Mouse (Mus musculus) liver, postnatal 0 days (tissue): Measurements from ENCODE around the gene Aurkb. TPM values are rescaled to one million over a fixed set of nuclear protein-coding genes. Genes with fewer than 3 reads are reported as not detected.

Experiments used
- ATAC-seq: fragments of 200-750 bp; cut with Nextera tagmentation; 2 replicates; pipeline ENCODE4 v1.8.0; 2017; ENCODE audit warnings: mild to moderate bottlenecking, moderate library complexity
- DNase-seq: peaks from one replicate; pipeline ENCODE4 v3.0.0-alpha.2; 2016
- H3K27ac ChIP-seq: fragments of 300-500 bp; sonication (generic); 2 replicates; pipeline ENCODE4 v1.5.1; 2014; ENCODE audit warnings: antibody characterized with exemption, moderate library complexity, mild to moderate bottlenecking, low read depth
- H3K27me3 ChIP-seq: fragments of 300-500 bp; sonication (generic); 2 replicates; pipeline ENCODE4 v1.6.1; 2014; ENCODE audit warnings: low read length, control low read depth, mixed read lengths; ENCODE audit not compliant: insufficient read depth
- H3K36me3 ChIP-seq: fragments of 300-500 bp; sonication (generic); replicated peaks from 2 replicates; pipeline ENCODE4 v1.6.1; 2014; ENCODE audit warnings: mild to moderate bottlenecking, control low read depth, low read length, moderate library complexity, mixed read lengths; ENCODE audit not compliant: insufficient read depth
- H3K4me1 ChIP-seq: fragments of 300-500 bp; sonication (generic); 2 replicates; pipeline ENCODE4 v1.6.1; 2014; ENCODE audit warnings: antibody characterized with exemption, mild to moderate bottlenecking, control low read depth; ENCODE audit not compliant: insufficient read depth
- H3K4me2 ChIP-seq: fragments of 300-500 bp; sonication (generic); 2 replicates; pipeline ENCODE4 v1.6.1; 2014; ENCODE audit warnings: low read depth, mild to moderate bottlenecking, low read length, moderate library complexity, mixed read lengths
- H3K4me3 ChIP-seq: fragments of 300-500 bp; sonication (generic); 2 replicates; pipeline ENCODE4 v1.5.1; 2014; ENCODE audit warnings: low read depth, low read length
- H3K9ac ChIP-seq: fragments of 300-500 bp; sonication (generic); replicated peaks from 2 replicates; pipeline ENCODE4 v1.6.1; 2014; ENCODE audit warnings: mild to moderate bottlenecking, moderate library complexity
- H3K9me3 ChIP-seq: fragments of 300-500 bp; sonication (generic); 2 replicates; pipeline ENCODE4 v1.6.1; 2016; ENCODE audit warnings: mild to moderate bottlenecking, control low read depth, low read length, mixed read lengths
- CTCF ChIP-seq: sonication (generic); IDR thresholded peaks from 2 replicates; pipeline ENCODE4 v1.5.1; 2016; ENCODE audit warnings: antibody characterized with exemption, low read depth
- EP300 ChIP-seq: IDR thresholded peaks from 2 replicates; pipeline ENCODE4 v1.6.1; 2016; ENCODE audit warnings: antibody characterized with exemption, low read depth, mild to moderate bottlenecking
- WGBS: fragments of 180-500 bp; shearing (Covaris S2); extraction: QIAGEN DNeasy Blood & Tissue Kit; methylation state at CpG from one replicate; pipeline ENCODE4 v1.1.7; 2014; ENCODE audit not compliant: insufficient replicate concordance; 5-methylcytosine and 5-hydroxymethylcytosine counted together
- polyA plus RNA-seq: library from polyadenylated mRNA; unstranded; fragments of >200 nt; fragmentation: Nextera tagmentation; extraction: Ambion mirVana; gene quantifications from 2 replicates; pipeline ENCODE4 v1.2.1, GENCODE M21; 2015

The Aurkb gene
- polyA plus RNA-seq, 1 experiment from 2014 or later = 45.9 TPM

DNA sequence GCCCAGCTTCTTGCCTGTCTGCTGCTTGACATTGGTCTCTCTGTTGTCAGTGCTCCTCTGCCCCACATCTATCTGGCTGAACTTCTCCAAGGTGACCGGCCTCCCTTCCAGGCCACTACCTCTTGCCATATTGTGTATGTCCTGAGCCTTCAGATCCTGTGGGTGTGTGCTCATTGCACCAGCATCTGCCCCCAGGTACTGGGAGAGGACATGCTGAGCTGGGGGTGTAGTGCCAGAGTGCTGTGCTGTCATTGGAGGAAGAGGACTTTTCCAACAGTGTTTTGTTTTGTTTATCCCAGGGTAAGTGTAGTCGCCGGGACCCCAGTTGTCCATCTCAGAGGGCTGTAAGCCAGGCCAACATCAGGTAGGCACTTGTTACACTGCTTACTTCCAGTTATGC lies 10.9 kb upstream of the Aurkb start:
- Histone ChIP-seq H3K27me3 (no peaks in the 10 kb centered on the region), H3K27ac (no peak overlapping the region), H3K4me1 (peaks cover 22% of the 10 kb centered on the region), H3K9me3 (no peaks in the 10 kb centered on the region), H3K4me3 (no peak overlapping the region), H3K4me2 (no peak overlapping the region), H3K36me3 (peaks cover 27% of the 10 kb centered on the region), H3K9ac (no peak overlapping the region)
- no peak for ATAC-seq
- TF ChIP-seq CTCF (no peak), EP300 (no peak)
- no peak for DNase-seq
- WGBS = 94% methylated on average over 3 of the region's 3 CpGs

DNA sequence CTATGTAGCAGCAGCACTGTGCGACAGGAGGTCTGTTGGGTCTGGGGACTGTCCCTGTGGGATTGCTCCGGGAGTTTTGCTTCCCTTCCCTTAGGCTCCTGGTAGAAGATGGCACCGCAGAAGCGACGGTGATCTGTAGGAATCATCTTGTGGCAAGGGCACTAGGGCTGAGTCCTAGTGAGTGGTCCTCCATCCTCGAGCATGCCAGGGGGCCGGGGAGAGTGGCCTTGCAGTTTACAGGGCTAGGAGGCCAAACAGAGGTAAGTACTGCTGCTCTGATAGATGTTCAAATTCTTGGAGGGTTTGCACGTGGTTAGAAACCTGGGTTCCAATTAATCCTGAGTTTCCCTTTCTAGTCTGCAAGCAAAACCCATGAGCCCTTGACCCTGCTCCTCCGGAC lies 10.0 kb upstream of the Aurkb start:
- DNase-seq (no peak), ATAC-seq (no peak)
- Histone ChIP-seq H3K9me3 (no peaks in the 10 kb centered on the region), H3K4me2 (peak overlapping the region; percentile 92), H3K9ac (no peak overlapping the region), H3K4me3 (no peak overlapping the region), H3K36me3 (peaks cover 21% of the 10 kb centered on the region), H3K27ac (peak overlapping the region; percentile 66), H3K27me3 (no peaks in the 10 kb centered on the region), H3K4me1 (peaks cover 22% of the 10 kb centered on the region)
- TF ChIP-seq EP300 (no peak), CTCF (no peak)
- 82% methylated on average over 9 of the region's 9 CpGs for WGBS

DNA sequence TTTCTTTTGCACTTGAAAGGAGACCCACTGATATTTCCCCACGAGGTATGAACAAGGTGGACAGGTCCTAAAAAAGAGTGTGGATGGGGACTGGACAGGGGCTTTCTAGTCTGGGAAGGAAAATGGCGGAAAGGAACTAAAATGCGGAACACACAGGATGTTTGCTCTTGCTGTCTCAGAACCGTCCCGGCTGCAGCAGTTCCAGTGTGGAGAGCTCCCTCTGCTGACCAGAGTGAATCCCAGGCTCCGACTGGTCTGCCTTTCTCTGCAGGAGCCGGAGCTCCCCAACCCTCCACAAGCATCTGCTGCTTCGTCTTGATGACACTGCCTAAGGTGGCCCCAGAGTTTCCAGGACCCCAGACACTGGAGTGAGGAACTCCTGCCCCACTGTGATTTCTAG lies 9.6 kb upstream of the Aurkb start:
- peak; percentile 87 for DNase-seq
- H3K9me3 ChIP-seq = no peaks in the 10 kb centered on the region
- H3K9ac ChIP-seq = no peak overlapping the region

DNA sequence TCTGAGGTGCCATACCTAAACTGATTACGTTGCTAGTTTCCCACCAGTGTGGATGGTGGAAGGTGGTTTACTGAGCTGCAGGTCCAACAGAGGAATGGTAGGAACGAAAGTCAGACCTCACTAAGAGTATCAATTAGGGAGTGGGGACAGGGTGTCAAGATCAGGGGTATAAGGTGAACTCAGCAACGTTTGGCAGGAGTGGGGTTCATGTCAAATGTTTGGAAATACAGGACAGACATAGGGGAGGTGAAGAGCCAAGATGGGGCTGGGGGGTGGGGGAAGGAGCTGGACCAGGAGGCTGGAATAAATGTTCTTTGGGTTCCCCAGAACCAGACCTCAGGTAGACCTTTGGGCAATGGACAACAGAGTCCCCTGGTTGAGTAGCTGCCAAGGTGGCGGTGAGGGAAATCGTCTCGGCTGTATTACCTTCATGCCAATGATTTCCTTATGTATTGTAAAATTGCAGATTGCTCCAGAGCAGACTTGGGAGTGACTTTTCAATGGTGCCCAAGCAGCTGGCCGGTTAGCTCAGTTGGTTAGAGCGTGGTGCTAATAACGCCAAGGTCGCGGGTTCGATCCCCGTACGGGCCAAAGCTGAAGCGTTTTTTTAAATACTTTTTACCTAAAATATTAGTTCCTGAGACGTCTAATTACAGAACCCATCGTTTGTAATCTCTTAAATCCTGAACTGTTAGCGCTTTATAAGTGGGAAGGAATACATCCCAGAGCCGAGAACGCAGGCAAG lies 8.8 kb upstream of the Aurkb start:
- no peak for TF ChIP-seq EP300
- no peak for TF ChIP-seq CTCF
- no peaks in the 10 kb centered on the region for H3K27me3 ChIP-seq
- H3K4me3 ChIP-seq = peak overlapping the region; percentile 67
- H3K9me3 ChIP-seq = no peaks in the 10 kb centered on the region
- peak overlapping the region; percentile 70 for H3K27ac ChIP-seq
- peak overlapping the region; percentile 68 for H3K9ac ChIP-seq
- peaks cover 22% of the 10 kb centered on the region for H3K4me1 ChIP-seq
- 8% methylated on average over 20 of the region's 20 CpGs for WGBS
- peak; percentile 88 for DNase-seq
- peak overlapping the region; percentile 92 for H3K4me2 ChIP-seq
- peaks cover 12% of the 10 kb centered on the region for H3K36me3 ChIP-seq
- peak; percentile 18 for ATAC-seq

More for the DNA sequence above, 9.6 kb upstream of the Aurkb start:
- peaks cover 17% of the 10 kb centered on the region for H3K36me3 ChIP-seq
- no peaks in the 10 kb centered on the region for H3K27me3 ChIP-seq
- TF ChIP-seq CTCF (peak; percentile 93), EP300 (no peak)
- ATAC-seq = peak; percentile 40
- H3K4me1 ChIP-seq = peaks cover 22% of the 10 kb centered on the region
- peak overlapping the region; percentile 66 for H3K27ac ChIP-seq
- WGBS = 5% methylated on average over 8 of the region's 8 CpGs
- peak overlapping the region; percentile 67 for H3K4me3 ChIP-seq
- peak overlapping the region; percentile 92 for H3K4me2 ChIP-seq

DNA sequence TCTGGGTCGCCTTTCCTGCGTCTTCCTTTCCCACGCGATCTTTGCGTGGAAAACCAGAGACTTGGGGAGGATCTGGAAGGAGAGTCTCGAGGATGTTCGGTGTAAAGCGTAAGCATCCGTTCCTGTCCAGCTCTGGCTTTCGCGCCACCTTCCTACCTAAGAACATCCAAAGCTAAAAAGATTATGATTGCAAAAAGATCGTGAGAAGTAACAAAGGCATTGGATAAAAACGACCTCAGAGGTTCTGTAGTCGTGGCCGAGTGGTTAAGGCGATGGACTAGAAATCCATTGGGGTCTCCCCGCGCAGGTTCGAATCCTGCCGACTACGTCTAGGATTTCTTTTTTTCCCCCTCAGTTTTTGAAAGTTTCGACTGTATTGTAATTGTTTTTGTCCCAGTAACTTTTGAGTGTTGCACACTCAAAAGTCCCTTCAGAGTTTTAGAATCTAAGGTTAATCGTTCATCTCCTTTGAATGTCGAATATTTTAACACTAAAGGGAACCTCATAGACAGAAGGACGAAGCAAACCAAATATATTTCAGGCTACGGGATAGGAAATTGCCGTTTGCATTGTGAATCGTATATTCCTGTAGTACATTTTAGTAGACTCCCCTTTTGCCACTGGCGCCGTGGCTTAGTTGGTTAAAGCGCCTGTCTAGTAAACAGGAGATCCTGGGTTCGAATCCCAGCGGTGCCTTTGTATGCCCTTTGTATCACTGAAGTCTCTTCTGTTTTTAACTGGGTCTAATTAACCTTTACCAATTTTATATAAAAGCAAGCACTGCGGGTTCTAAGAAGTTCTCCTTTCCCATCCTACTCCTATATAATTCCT lies 8.0 kb upstream of the Aurkb start:
- H3K27ac ChIP-seq = peak overlapping the region; percentile 70
- 1% methylated on average over 34 of the region's 34 CpGs for whole genome bisulfite sequencing
- DNase-seq = peak; percentile 83
- peak; percentile 32 for ATAC-seq
- peaks cover 11% of the 10 kb centered on the region for H3K36me3 ChIP-seq
- no peaks in the 10 kb centered on the region for H3K27me3 ChIP-seq
- peaks cover 22% of the 10 kb centered on the region for H3K4me1 ChIP-seq
- TF ChIP-seq CTCF (no peak), EP300 (0 out of 2 replicates have a peak, but pooled peaks have one; percentile 42)
- peak overlapping the region; percentile 68 for H3K9ac ChIP-seq
- H3K4me3 ChIP-seq = peak overlapping the region; percentile 67
- H3K9me3 ChIP-seq = no peaks in the 10 kb centered on the region
- peak overlapping the region; percentile 92 for H3K4me2 ChIP-seq

DNA sequence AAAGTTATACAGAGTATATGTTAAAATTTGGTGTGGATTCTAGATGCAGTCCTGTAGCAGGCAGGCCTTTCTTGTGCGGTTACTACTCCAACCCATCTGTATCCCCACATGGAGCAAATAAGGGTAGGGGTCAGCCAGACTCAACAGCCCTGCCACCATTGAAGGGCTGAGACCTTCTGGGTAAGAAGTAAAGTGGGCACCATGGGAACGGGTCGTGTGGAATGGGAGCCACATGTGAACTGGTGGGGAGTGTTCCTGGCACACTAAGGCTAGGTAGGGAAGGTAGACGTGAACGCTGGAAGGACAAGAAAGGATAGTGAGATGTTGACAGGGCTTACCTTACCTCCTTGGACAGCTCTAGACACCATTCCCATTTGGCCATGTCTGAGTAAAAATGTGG lies 7.3 kb upstream of the Aurkb start:
- no peak overlapping the region for H3K4me3 ChIP-seq
- no peak for ATAC-seq
- H3K27me3 ChIP-seq = no peaks in the 10 kb centered on the region
- peaks cover 22% of the 10 kb centered on the region for H3K4me1 ChIP-seq
- WGBS = 74% methylated on average over 5 of the region's 5 CpGs
- H3K9me3 ChIP-seq = no peaks in the 10 kb centered on the region
- no peak overlapping the region for H3K9ac ChIP-seq
- no peak for DNase-seq
- peaks cover 11% of the 10 kb centered on the region for H3K36me3 ChIP-seq
- TF ChIP-seq CTCF (no peak), EP300 (no peak)
- no peak overlapping the region for H3K27ac ChIP-seq
- no peak overlapping the region for H3K4me2 ChIP-seq
